Mouse (Mus musculus): Measurements from ENCODE around the gene Rap1gds1. TPM values are rescaled to one million over a fixed set of nuclear protein-coding genes. Genes with fewer than 3 reads are reported as not detected.
A peak's percentile ranks its signal among the peaks of the same experiment; 100 is the strongest.

The Rap1gds1 gene
- polyA plus RNA-seq, 1 experiment from 2014 or later, result 65.4 TPM

- 82% methylated on average over 3 of the region's 3 CpGs for WGBS
- ATAC-seq (ENCODE audit: insufficient number of reproducible peaks, low FRiP score, low TSS enrichment, low read depth), result no peak
These were observed 13.5 kb upstream of the Rap1gds1 start for GRCm38 (mm10) chr3:139088526-139088925.

GRCm38 (mm10) chr3:139083778-139084539 lies 9.0 kb upstream of the Rap1gds1 start:
- no peak overlapping the region for H3K4me2 ChIP-seq (replicated peaks)
- no peak overlapping the region for H3K4me3 ChIP-seq (replicated peaks)
- no peak overlapping the region for H3K27ac ChIP-seq (replicated peaks)
- H3K9ac ChIP-seq, result no peak overlapping the region
- no peaks in the 10 kb centered on the region for H3K4me1 ChIP-seq
- H3K9me3 ChIP-seq (replicated peaks), result peaks cover 8% of the 10 kb centered on the region; the same call in 1 of the 2 replicates
- 73% methylated on average over 5 of the region's 5 CpGs for WGBS
- no peak for ATAC-seq (ENCODE audit: insufficient number of reproducible peaks, low FRiP score, low TSS enrichment, low read depth)
- H3K27me3 ChIP-seq, result no peaks in the 10 kb centered on the region
- no peaks in the 10 kb centered on the region for H3K36me3 ChIP-seq

More at GRCm38 (mm10) chr3:139088526-139088925, 13.5 kb upstream of the Rap1gds1 start:
- H3K36me3 ChIP-seq, result no peaks in the 10 kb centered on the region
- H3K4me2 ChIP-seq (replicated peaks), result no peak overlapping the region
- peaks cover 8% of the 10 kb centered on the region; the same call in 1 of the 2 replicates for H3K9me3 ChIP-seq (replicated peaks)
- no peak overlapping the region for H3K9ac ChIP-seq
- H3K27me3 ChIP-seq, result no peaks in the 10 kb centered on the region
- H3K4me1 ChIP-seq, result no peaks in the 10 kb centered on the region
- H3K27ac ChIP-seq (replicated peaks), result no peak overlapping the region
- H3K4me3 ChIP-seq (replicated peaks), result no peak overlapping the region

GRCm38 (mm10) chr3:139079831-139080230 lies 4.8 kb upstream of the Rap1gds1 start:
- Histone ChIP-seq H3K27ac (replicated peaks) (no peak overlapping the region), H3K9me3 (replicated peaks) (no peaks in the 10 kb centered on the region), H3K4me2 (replicated peaks) (no peak overlapping the region), H3K9ac (no peak overlapping the region), H3K4me3 (replicated peaks) (no peak overlapping the region), H3K4me1 (peaks cover 11% of the 10 kb centered on the region; the same call in 1 of the 2 replicates), H3K36me3 (no peaks in the 10 kb centered on the region), H3K27me3 (no peaks in the 10 kb centered on the region)
- ATAC-seq (ENCODE audit: insufficient number of reproducible peaks, low FRiP score, low TSS enrichment, low read depth), result no peak
- WGBS, result 88% methylated on average over 6 of the region's 6 CpGs

- Histone ChIP-seq H3K27me3 (no peaks in the 10 kb centered on the region), H3K9me3 (replicated peaks) (no peaks in the 10 kb centered on the region), H3K4me1 (peaks cover 14% of the 10 kb centered on the region; the same call in 1 of the 2 replicates), H3K4me2 (replicated peaks) (no peak overlapping the region), H3K36me3 (no peaks in the 10 kb centered on the region), H3K9ac (no peak overlapping the region), H3K4me3 (replicated peaks) (no peak overlapping the region), H3K27ac (replicated peaks) (no peak overlapping the region)
- WGBS, result 79% methylated on average over 3 of the region's 3 CpGs
- no peak for ATAC-seq (ENCODE audit: insufficient number of reproducible peaks, low FRiP score, low TSS enrichment, low read depth)
These were observed 3.0 kb upstream of the Rap1gds1 start for GRCm38 (mm10) chr3:139078010-139078409.

- 9% methylated on average over 7 of the region's 7 CpGs for WGBS
- H3K27ac ChIP-seq (replicated peaks), result peak overlapping the region; percentile 92
These were observed 1.1 kb upstream of the Rap1gds1 start for GRCm38 (mm10) chr3:139076059-139076455.

GRCm38 (mm10) chr3:139075333-139076058 lies 495 bp upstream of the Rap1gds1 start:
- Histone ChIP-seq H3K4me3 (replicated peaks) (peak overlapping the region; percentile 72), H3K9me3 (replicated peaks) (no peaks in the 10 kb centered on the region), H3K27ac (replicated peaks) (peak overlapping the region; percentile 92), H3K9ac (peak overlapping the region; percentile 77), H3K36me3 (no peaks in the 10 kb centered on the region), H3K4me1 (peaks cover 14% of the 10 kb centered on the region; the same call in 1 of the 2 replicates), H3K27me3 (no peaks in the 10 kb centered on the region), H3K4me2 (replicated peaks) (peak overlapping the region; percentile 95)
- under 1% methylated on average over 71 of the region's 72 CpGs for WGBS
- ATAC-seq (ENCODE audit: insufficient number of reproducible peaks, low FRiP score, low TSS enrichment, low read depth), result peak; percentile 98

More at GRCm38 (mm10) chr3:139076059-139076455, 1.1 kb upstream of the Rap1gds1 start:
- H3K4me2 ChIP-seq (replicated peaks), result peak overlapping the region; percentile 95
- H3K27me3 ChIP-seq, result no peaks in the 10 kb centered on the region
- no peaks in the 10 kb centered on the region for H3K9me3 ChIP-seq (replicated peaks)
- H3K36me3 ChIP-seq, result no peaks in the 10 kb centered on the region
- H3K4me1 ChIP-seq, result peaks cover 14% of the 10 kb centered on the region; the same call in 1 of the 2 replicates
- peak overlapping the region; percentile 77; the same call in 1 of the 2 replicates for H3K9ac ChIP-seq
- H3K4me3 ChIP-seq (replicated peaks), result peak overlapping the region; percentile 72
- ATAC-seq (ENCODE audit: insufficient number of reproducible peaks, low FRiP score, low TSS enrichment, low read depth), result no peak

GRCm38 (mm10) chr3:139073801-139074483 lies 1.1 kb downstream of the Rap1gds1 start:
- H3K4me1 ChIP-seq, result peaks cover 20% of the 10 kb centered on the region; the same call in 1 of the 2 replicates
- ATAC-seq (ENCODE audit: insufficient number of reproducible peaks, low FRiP score, low TSS enrichment, low read depth), result no peak
- peak overlapping the region; percentile 88 for H3K9ac ChIP-seq
- H3K4me3 ChIP-seq (replicated peaks), result peak overlapping the region; percentile 72
- H3K4me2 ChIP-seq (replicated peaks), result peak overlapping the region; percentile 55
- H3K27ac ChIP-seq (replicated peaks), result peak overlapping the region; percentile 97
- H3K27me3 ChIP-seq, result no peaks in the 10 kb centered on the region
- no peaks in the 10 kb centered on the region for H3K36me3 ChIP-seq
- H3K9me3 ChIP-seq (replicated peaks), result no peaks in the 10 kb centered on the region
- WGBS, result 3% methylated on average over 12 of the region's 12 CpGs

- Histone ChIP-seq H3K36me3 (no peaks in the 10 kb centered on the region), H3K27me3 (no peaks in the 10 kb centered on the region), H3K9me3 (replicated peaks) (no peaks in the 10 kb centered on the region), H3K4me1 (peaks cover 13% of the 10 kb centered on the region), H3K4me3 (replicated peaks) (no peak overlapping the region), H3K27ac (replicated peaks) (no peak overlapping the region), H3K9ac (no peak overlapping the region), H3K4me2 (replicated peaks) (no peak overlapping the region)
- ATAC-seq (ENCODE audit: insufficient number of reproducible peaks, low FRiP score, low TSS enrichment, low read depth), result no peak
- 67% methylated on average over 4 of the region's 4 CpGs for WGBS
These were observed 5.5 kb downstream of the Rap1gds1 start for GRCm38 (mm10) chr3:139069539-139069938.

- no peak overlapping the region for H3K27ac ChIP-seq (replicated peaks)
- WGBS, result 93% methylated on average over 9 of the region's 9 CpGs
These were observed 10.9 kb downstream of the Rap1gds1 start for GRCm38 (mm10) chr3:139064076-139064475.

GRCm38 (mm10) chr3:139062088-139062487 lies 12.9 kb downstream of the Rap1gds1 start:
- ATAC-seq (ENCODE audit: insufficient number of reproducible peaks, low FRiP score, low TSS enrichment, low read depth), result no peak
- Histone ChIP-seq H3K27ac (replicated peaks) (no peak overlapping the region), H3K4me1 (no peaks in the 10 kb centered on the region), H3K9me3 (replicated peaks) (no peaks in the 10 kb centered on the region), H3K4me2 (replicated peaks) (no peak overlapping the region), H3K27me3 (no peaks in the 10 kb centered on the region), H3K4me3 (replicated peaks) (no peak overlapping the region), H3K36me3 (no peaks in the 10 kb centered on the region), H3K9ac (no peak overlapping the region)
- 96% methylated on average over 3 of the region's 3 CpGs for WGBS

More at GRCm38 (mm10) chr3:139064076-139064475, 10.9 kb downstream of the Rap1gds1 start:
- H3K36me3 ChIP-seq, result no peaks in the 10 kb centered on the region
- no peak for ATAC-seq (ENCODE audit: insufficient number of reproducible peaks, low FRiP score, low TSS enrichment, low read depth)
- H3K4me1 ChIP-seq, result peaks cover 4% of the 10 kb centered on the region; the same call in 1 of the 2 replicates
- H3K4me3 ChIP-seq (replicated peaks), result no peak overlapping the region
- H3K9ac ChIP-seq, result no peak overlapping the region
- no peaks in the 10 kb centered on the region for H3K27me3 ChIP-seq
- H3K9me3 ChIP-seq (replicated peaks), result no peaks in the 10 kb centered on the region
- no peak overlapping the region for H3K4me2 ChIP-seq (replicated peaks)
